Comparison of ENCODE assay signal across 8 mouse cellular contexts in the genomic region with DNA sequence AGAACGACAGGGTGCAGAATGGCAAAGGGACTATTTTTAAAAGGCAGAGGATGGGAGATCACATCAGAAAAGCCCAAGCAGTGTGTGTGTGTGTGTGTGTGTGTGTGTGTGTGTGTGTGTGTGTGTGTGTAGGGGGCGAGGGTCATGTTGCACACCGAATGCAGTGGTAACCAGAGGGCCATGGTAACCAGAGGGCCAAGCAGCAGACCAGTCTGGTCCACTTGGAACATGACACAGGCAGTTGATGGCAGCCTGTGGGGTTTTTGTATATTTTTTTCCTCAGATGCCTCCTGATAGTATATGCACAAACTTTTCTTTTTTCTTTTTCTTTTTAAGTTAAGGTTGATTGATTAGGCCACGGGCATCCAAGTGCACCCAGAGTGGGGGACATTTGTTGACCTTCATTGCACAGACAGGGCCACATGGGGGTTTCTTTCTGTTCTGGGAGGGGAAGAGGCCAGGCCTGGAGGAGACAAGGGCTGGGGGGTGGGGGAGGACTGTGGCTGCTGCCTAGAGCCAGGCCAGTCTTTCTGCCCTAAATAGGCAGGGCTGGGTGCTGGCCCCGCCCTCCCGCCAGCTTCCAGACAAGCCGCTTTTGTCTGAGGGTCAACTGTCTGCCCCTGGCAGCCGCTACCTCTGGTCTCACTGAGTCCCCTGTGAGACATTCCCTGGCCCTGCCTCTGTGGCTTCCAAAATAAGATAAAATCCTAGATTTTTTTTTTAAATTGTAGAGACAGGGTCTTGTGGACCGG. TPM values are rescaled to one million over a fixed set of nuclear protein-coding genes. Genes with fewer than 3 reads are reported as not detected.
DNase-seq lines count a peak whose midpoint lies in the region; ATAC-seq lines count a peak whose summit lies in the region.

No protein-coding gene starts in this region.

- ATAC-seq in midbrain, embryonic 11.5 days (ENCODE audit: low FRiP score): peak; percentile 75
- no peak for ATAC-seq in midbrain, embryonic 15.5 days (replicated peaks)
- peak; percentile 55 for ATAC-seq in midbrain, embryonic 12.5 days (ENCODE audit: low FRiP score, low read depth)

- H3K9me3 ChIP-seq in midbrain, embryonic 11.5 days (ENCODE audit: control insufficient read depth, low read length): no peaks in the 10 kb centered on the region
- H3K9me3 ChIP-seq in midbrain, embryonic 15.5 days: no peaks in the 10 kb centered on the region
- H3K9me3 ChIP-seq in midbrain, embryonic 12.5 days: no peaks in the 10 kb centered on the region

- H3K27me3 ChIP-seq in midbrain, embryonic 11.5 days (ENCODE audit: control insufficient read depth, insufficient read depth, low read length): peaks cover 15% of the 10 kb centered on the region
- peaks cover 18% of the 10 kb centered on the region for H3K27me3 ChIP-seq in midbrain, embryonic 15.5 days (replicated peaks)
- H3K27me3 ChIP-seq in midbrain, embryonic 12.5 days: peaks cover 28% of the 10 kb centered on the region

- H3K36me3 ChIP-seq in midbrain, embryonic 11.5 days (ENCODE audit: control insufficient read depth, insufficient read depth, low read length): peaks cover 2% of the 10 kb centered on the region; the same call in 1 of the 2 replicates
- H3K36me3 ChIP-seq in midbrain, embryonic 15.5 days (replicated peaks): 0 out of 2 replicates have a peak, but pooled peaks cover 5% of the 10 kb centered on the region
- peaks cover 10% of the 10 kb centered on the region; the same call in 1 of the 2 replicates for H3K36me3 ChIP-seq in midbrain, embryonic 12.5 days

- H3K27ac ChIP-seq in midbrain, embryonic 11.5 days (ENCODE audit: low read depth, low read length): peak overlapping the region; percentile 84
- no peak overlapping the region for H3K27ac ChIP-seq in midbrain, embryonic 15.5 days
- H3K27ac ChIP-seq in midbrain, embryonic 12.5 days (replicated peaks): peak overlapping the region; percentile 81

- peak overlapping the region; percentile 26 for H3K9ac ChIP-seq in midbrain, embryonic 11.5 days (ENCODE audit: low read length)
- H3K9ac ChIP-seq in midbrain, embryonic 15.5 days: no peak overlapping the region
- peak overlapping the region; percentile 39; the same call in 1 of the 2 replicates for H3K9ac ChIP-seq in midbrain, embryonic 12.5 days (replicated peaks)

- no peak overlapping the region for H3K4me3 ChIP-seq in midbrain, embryonic 11.5 days (ENCODE audit: low read depth, low read length)
- no peak overlapping the region for H3K4me3 ChIP-seq in midbrain, embryonic 15.5 days
- peak overlapping the region; percentile 15 for H3K4me3 ChIP-seq in midbrain, embryonic 12.5 days

- H3K4me1 ChIP-seq in midbrain, embryonic 11.5 days (ENCODE audit: control insufficient read depth, insufficient read depth, low read length): peaks cover 30% of the 10 kb centered on the region
- H3K4me1 ChIP-seq in midbrain, embryonic 15.5 days: peaks cover 25% of the 10 kb centered on the region
- peaks cover 31% of the 10 kb centered on the region for H3K4me1 ChIP-seq in midbrain, embryonic 12.5 days

- DNase-seq in midbrain, embryonic 11.5 days (ENCODE audit: low spot score, missing footprints): peak; percentile 95
- DNase-seq in fibroblast of lung, adult 2 months (ENCODE audit: low read depth): peak; percentile 90
- DNase-seq in heart, postnatal 4 days: peak; percentile 86
- DNase-seq in thymus, postnatal 10 days (ENCODE audit: low spot score in 2 of 2): no peak
- DNase-seq in right cerebral cortex, postnatal 36 days (ENCODE audit: low spot score in 2 of 2): no peak
- no peak for DNase-seq in B cell, adult 2 months

- H3K4me2 ChIP-seq in midbrain, embryonic 11.5 days: peak overlapping the region; percentile 30
- H3K4me2 ChIP-seq in midbrain, embryonic 15.5 days: no peak overlapping the region
- H3K4me2 ChIP-seq in midbrain, embryonic 12.5 days (replicated peaks): peak overlapping the region; percentile 26

- WGBS in midbrain, embryonic 11.5 days: 21% methylated on average over 9 of the region's 9 CpGs
- WGBS in midbrain, embryonic 15.5 days: 25% methylated on average over 9 of the region's 9 CpGs
- WGBS in midbrain, embryonic 12.5 days: 17% methylated on average over 8 of the region's 9 CpGs

RNA-seq across cellular contexts. Expression of gene Dact3, which starts 4.9 kb away (rescaled TPM):
- 4.8 and 5.3 TPM in 2 replicates for polyA plus RNA-seq in midbrain, embryonic 11.5 days (2014; fragmentation: Nextera tagmentation; extraction: Ambion mirVana)
- 4.7 and 4.8 TPM in 2 replicates for polyA plus RNA-seq in midbrain, embryonic 15.5 days (2015; fragmentation: Nextera tagmentation; extraction: Ambion mirVana)
- 10 to 100 TPM; 45.2 to 48.6 TPM for total RNA-seq in heart, postnatal 4 days (2021)
- polyA plus RNA-seq in midbrain, embryonic 12.5 days (2016; fragmentation: Nextera tagmentation; extraction: Ambion mirVana): 4.7 and 6.2 TPM in 2 replicates

RNA-seq across cellular contexts. Expression of gene Gng8, which starts 11.6 kb away (rescaled TPM):
- 9.7 and 10.2 TPM in 2 replicates for polyA plus RNA-seq in midbrain, embryonic 11.5 days (2014; fragmentation: Nextera tagmentation; extraction: Ambion mirVana)
- 9.7 and 16.6 TPM in 2 replicates for polyA plus RNA-seq in midbrain, embryonic 15.5 days (2015; fragmentation: Nextera tagmentation; extraction: Ambion mirVana)
- 1 to 10 TPM; 1.4 to 1.8 TPM for total RNA-seq in heart, postnatal 4 days (2021)
- polyA plus RNA-seq in midbrain, embryonic 12.5 days (2016; fragmentation: Nextera tagmentation; extraction: Ambion mirVana): 12.1 and 26.0 TPM in 2 replicates

RNA-seq across cellular contexts. Expression of gene Ptgir, which starts 26.3 kb away (rescaled TPM):
- polyA plus RNA-seq in midbrain, embryonic 11.5 days (2014; fragmentation: Nextera tagmentation; extraction: Ambion mirVana): 0.94 and 1.2 TPM in 2 replicates
- polyA plus RNA-seq in midbrain, embryonic 15.5 days (2015; fragmentation: Nextera tagmentation; extraction: Ambion mirVana): 0.42 and 0.43 TPM in 2 replicates
- total RNA-seq in heart, postnatal 4 days (2021): 1 to 10 TPM; 1.9 to 2.7 TPM
- polyA plus RNA-seq in midbrain, embryonic 12.5 days (2016; fragmentation: Nextera tagmentation; extraction: Ambion mirVana): 1.1 and 1.2 TPM in 2 replicates

RNA-seq across cellular contexts. Expression of gene Prkd2, which starts 37.3 kb away (rescaled TPM):
- 9.2 and 10.3 TPM in 2 replicates for polyA plus RNA-seq in midbrain, embryonic 11.5 days (2014; fragmentation: Nextera tagmentation; extraction: Ambion mirVana)
- polyA plus RNA-seq in midbrain, embryonic 15.5 days (2015; fragmentation: Nextera tagmentation; extraction: Ambion mirVana): 6.7 TPM in 2 replicates
- 10 to 100 TPM; 23.0 to 23.4 TPM for total RNA-seq in heart, postnatal 4 days (2021)
- polyA plus RNA-seq in midbrain, embryonic 12.5 days (2016; fragmentation: Nextera tagmentation; extraction: Ambion mirVana): 10.2 and 12.0 TPM in 2 replicates

RNA-seq across cellular contexts. Expression of gene Calm3, which starts 43.9 kb away (rescaled TPM):
- polyA plus RNA-seq in midbrain, embryonic 11.5 days (2014; fragmentation: Nextera tagmentation; extraction: Ambion mirVana): 284 and 295 TPM in 2 replicates
- polyA plus RNA-seq in midbrain, embryonic 15.5 days (2015; fragmentation: Nextera tagmentation; extraction: Ambion mirVana): 351 and 370 TPM in 2 replicates
- 100 to 1,000 TPM; 309 to 310 TPM for total RNA-seq in heart, postnatal 4 days (2021)
- polyA plus RNA-seq in midbrain, embryonic 12.5 days (2016; fragmentation: Nextera tagmentation; extraction: Ambion mirVana): 223 and 224 TPM in 2 replicates

Comparison
In these comparisons a context has a peak if more than half of its experiments do, and no peak if none do; other contexts are left out.
1. DNase-seq: peak in midbrain, embryonic 11.5 days (single experiment), fibroblast of lung, adult 2 months (single experiment) and heart, postnatal 4 days (single experiment); none in thymus, postnatal 10 days (0 of 2), right cerebral cortex, postnatal 36 days (0 of 2) and B cell, adult 2 months (0 of 2).